Mouse (Mus musculus) brown adipose tissue, adult 24 weeks (tissue): ENCODE results near the gene Fermt1. TPM values are rescaled to one million over a fixed set of nuclear protein-coding genes. Genes with fewer than 3 reads are reported as not detected.

Experiments
- H3K27ac ChIP-seq: fragments of 200-500 bp; replicated peaks from 2 replicates; pipeline ENCODE4 v1.5.1; 2012; ENCODE audit warnings: low read depth, mild to moderate bottlenecking, low read length
- H3K4me1 ChIP-seq: fragments of 200-500 bp; 2 replicates; pipeline ENCODE4 v1.6.1; 2012; ENCODE audit warnings: low read length, mixed read lengths; ENCODE audit not compliant: control insufficient read depth, insufficient read depth, insufficient read length
- H3K4me3 ChIP-seq: fragments of 200-500 bp; 2 replicates; pipeline ENCODE4 v1.5.1; 2012; ENCODE audit warnings: low read depth, mild to moderate bottlenecking, low read length, moderate library complexity; ENCODE audit not compliant: insufficient read depth
- polyA plus RNA-seq: library from polyadenylated mRNA; stranded (reverse); fragments of >200 nt; gene quantifications from 2 replicates; pipeline ENCODE4 v1.2.4, GENCODE M21; 2012; ENCODE audit not compliant: missing spikeins, insufficient read depth, insufficient read length

Fermt1 gene
- polyA plus RNA-seq, 1 experiment, result not detected

DNA sequence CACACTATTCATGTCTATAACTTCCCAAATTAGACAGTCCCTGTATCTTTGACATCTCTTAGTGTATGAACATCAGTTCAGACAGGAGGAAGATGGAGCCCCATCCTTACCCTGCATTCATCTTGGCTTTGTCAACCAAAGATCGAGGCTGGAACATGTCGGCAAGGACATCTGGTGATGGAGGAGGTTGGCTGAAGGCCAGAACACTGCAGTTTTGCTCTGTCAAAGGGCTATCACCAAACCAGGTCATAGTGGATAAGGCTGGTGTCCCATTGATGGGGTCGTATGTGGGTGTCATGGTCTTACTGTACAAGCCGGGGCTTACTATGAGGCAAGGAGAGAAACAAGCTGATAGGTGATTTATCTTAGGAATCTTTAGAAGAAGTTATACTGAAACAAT is 11.0 kb downstream of the Fermt1 start:
- H3K4me1 ChIP-seq, result no peaks in the 10 kb centered on the region
- no peak overlapping the region for H3K27ac ChIP-seq

DNA sequence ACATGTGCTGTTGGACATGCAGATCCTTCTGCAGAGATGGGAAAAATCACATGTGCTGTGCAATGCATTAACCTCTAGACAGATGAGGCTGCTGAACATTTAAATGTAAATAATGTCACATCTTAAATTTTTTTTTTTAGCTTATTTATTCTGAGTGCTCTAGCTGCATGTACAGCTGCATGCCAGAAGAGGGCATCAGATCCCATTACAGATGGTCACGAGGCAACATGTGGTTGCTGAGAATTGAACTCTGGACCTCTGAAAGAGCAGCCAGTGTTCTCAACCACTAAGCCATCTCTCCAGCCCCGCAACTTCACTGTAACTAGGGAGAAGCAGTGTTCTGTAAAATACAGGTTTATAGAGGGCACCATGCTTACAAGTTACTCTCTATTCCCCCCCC is 11.6 kb downstream of the Fermt1 start:
- no peaks in the 10 kb centered on the region for H3K4me1 ChIP-seq
- no peak overlapping the region for H3K4me3 ChIP-seq
- no peak overlapping the region for H3K27ac ChIP-seq

More for the DNA sequence above, 11.0 kb downstream of the Fermt1 start:
- H3K4me3 ChIP-seq, result no peak overlapping the region

DNA sequence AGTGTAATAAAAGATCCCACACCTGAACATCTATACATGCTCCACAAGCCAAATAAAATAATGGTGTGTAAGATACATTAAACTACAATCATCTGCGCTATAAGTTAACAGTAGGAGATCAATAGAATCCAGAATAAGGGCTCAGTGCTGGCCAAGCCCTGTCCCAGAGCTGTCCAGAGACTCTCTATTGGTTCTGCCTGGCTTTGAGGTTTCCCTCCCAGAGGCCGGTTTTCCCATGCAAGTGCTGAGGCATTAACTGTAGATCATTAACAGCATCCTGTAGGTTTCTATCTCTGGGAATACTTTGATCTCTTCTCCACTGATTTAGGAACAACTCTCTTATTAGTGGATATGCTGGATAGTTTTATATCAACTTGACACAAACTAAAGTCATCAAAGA is 16.7 kb downstream of the Fermt1 start:
- no peak overlapping the region for H3K4me3 ChIP-seq

DNA sequence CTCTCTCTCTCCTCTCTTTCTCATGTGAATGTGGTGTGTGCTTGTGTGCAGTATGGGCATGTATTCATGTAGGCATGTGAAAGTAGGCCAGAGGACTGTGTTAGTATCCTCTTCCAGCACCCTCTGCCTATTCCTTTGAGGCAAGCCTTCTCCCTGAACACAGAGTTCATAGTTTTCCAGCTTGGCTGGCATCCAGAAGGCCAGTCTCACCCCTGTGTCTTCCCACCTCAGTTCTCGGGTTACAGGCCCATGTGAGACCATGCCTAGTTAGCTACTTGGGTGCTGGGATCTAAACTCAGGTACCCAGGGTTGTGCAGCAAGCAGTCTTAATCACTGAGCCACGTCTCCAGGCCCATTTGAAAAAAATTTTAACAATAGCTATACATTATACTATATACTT is 17.8 kb downstream of the Fermt1 start:
- no peaks in the 10 kb centered on the region for H3K4me1 ChIP-seq
- no peak overlapping the region for H3K4me3 ChIP-seq
- no peak overlapping the region for H3K27ac ChIP-seq

More for the DNA sequence above, 16.7 kb downstream of the Fermt1 start:
- H3K4me1 ChIP-seq, result no peaks in the 10 kb centered on the region
- H3K27ac ChIP-seq, result no peak overlapping the region

DNA sequence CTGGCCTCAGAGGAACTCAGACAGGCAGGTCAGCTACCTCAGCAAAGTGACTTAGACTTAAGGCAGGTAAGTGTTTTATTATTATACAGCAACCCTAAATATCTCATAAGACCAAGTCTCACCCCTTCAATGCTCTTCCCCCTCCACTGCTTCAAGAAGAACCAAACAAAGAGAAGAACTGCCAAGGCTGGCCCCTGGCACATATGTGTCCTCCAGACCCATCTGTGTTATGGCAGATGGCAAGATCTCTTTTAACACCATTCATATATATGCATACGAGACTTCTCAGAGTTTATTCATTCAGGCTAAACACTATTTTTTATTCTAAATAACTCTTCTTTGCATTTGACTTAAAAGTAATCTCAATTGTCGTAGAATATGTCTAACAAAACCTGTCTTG is 18.4 kb downstream of the Fermt1 start:
- no peak overlapping the region for H3K27ac ChIP-seq
- H3K4me3 ChIP-seq, result no peak overlapping the region
- H3K4me1 ChIP-seq, result no peaks in the 10 kb centered on the region

DNA sequence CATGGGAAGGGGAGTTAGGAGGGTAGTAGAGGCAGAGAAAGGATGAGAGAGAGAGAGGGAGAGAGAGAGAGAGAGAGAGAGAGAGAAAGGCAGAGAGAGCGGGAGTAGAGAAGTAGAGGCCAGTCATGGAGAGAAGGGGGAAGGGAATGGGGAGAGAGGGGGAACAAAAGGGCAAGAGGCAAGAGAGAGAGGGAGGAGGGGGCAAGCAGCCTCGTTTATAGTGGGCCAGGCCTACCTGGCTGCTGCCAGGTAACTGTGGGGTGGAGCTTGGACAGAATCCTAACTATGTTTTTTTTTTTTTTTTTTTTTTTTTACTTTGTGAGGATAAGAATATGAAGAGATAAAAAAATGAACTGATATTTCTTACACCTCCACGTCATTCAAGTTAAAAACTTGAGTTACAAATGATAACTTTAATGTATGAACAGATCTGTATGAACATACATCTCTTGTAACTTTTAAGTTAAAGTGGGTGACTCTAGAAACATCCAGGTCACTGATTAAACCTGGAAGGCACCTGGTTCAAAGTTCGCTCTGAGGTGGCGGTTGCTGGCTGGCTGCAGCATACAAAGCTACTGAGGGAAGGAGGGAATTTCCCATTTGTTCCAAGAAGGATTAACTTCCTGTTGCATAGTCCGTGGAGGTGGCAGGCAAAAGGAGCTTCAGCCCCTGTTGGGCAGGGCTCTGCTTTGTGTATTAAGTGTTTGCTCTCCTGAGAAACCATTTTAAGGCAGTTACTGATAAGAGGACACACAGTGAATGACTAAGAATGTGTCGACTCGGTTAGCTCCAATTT is 22.2 kb downstream of the Fermt1 start:
- no peak overlapping the region for H3K4me3 ChIP-seq
- H3K27ac ChIP-seq, result no peak overlapping the region
- H3K4me1 ChIP-seq, result no peaks in the 10 kb centered on the region

DNA sequence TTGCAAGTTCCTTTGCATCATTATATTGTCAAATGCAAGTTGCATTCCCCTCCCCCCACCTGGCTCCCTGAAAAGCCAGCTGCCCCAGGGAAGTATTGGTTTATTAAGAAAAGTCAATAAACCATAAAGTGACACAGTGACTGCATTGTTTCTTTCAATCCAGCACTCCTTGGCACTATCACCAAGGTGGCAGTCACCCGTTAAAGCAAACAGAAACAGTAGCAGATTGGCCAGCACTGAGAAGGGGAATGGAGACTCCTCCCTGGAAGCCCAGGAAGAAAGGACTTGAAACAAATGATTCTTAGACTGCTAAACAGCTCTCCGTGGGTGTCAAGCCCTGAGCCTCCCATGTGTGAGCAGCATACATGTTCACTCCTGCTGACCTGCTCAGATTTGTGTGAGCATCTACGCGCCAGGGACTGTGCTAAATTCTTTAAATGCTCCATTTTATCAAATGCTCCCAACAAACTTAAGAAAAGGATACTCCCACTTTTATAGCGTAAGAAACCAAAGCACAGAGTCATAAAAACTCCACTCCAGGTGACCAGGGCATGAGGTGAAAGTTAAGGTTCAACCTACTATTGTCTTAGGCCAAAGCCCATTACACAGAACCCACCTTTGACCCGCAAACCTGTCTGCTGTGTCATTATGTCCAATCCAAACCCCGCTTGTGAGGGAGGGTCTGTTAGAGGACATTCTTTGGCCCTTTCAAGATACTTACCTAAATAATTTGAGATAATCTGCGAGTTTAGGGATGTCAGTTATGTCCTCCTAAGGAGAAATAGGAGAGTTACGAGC is 23.4 kb downstream of the Fermt1 start:
- Histone ChIP-seq H3K27ac (no peak overlapping the region), H3K4me1 (no peaks in the 10 kb centered on the region), H3K4me3 (no peak overlapping the region)

DNA sequence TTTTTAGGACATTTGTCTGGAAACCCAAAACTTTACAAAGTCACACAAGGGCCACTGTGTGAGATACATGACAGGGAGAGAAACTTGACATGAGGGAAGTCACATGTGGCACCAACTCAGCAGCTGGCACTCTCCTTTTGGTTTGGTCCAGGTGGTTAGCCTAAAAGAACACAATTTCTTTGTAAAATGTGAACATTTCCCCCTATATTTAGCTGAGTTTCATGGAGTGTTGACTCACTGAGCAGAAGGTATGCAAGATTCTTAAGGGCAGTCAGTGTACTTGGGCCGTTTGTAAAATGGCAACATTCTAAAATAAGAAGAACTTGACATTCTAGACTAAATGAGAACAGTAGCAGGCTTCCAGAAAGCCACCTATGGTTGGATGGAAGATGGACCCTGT is 30.9 kb downstream of the Fermt1 start:
- Histone ChIP-seq H3K27ac (no peak overlapping the region), H3K4me1 (no peaks in the 10 kb centered on the region), H3K4me3 (no peak overlapping the region)

DNA sequence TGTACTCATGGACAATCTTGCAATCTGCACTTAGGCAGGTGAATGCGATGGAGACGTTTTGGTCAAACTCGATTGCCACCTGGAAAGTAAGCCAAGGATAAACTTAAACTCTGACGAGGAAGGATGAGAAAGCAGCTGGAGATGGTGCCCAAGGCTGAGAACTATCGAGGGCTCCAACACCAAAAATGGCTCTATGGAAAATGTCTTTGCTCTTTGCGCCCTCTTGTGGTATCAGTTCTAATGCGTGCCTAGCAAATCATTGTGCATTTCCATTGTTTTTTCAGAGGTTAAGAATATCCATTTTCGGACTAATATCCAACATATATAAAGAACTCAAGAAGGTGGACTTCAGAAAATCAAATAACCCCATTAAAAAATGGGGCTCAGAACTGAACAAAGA is 38.9 kb downstream of the Fermt1 start:
- no peak overlapping the region for H3K4me3 ChIP-seq
- H3K27ac ChIP-seq, result no peak overlapping the region
- H3K4me1 ChIP-seq, result peaks cover 4% of the 10 kb centered on the region; the same call in 1 of the 2 replicates

DNA sequence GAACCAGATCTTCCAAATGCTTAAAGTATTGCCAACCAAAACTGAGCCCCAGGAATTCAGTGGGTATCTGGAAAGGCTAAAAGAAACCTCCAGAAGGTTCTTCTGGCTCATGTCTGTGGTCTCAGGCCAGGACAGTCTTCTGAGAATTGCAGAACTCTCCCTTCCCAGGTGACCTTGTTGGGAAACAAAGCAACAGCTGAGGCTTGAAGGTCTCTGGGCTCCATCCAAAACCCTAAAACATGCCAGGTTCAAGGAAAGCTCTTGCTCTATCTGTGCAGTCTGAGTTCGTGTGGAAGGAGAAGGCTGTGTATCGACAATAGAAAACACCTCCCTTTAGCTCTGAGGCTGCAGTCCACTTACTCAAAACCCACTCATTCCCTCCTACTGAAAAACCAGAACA is 40.7 kb downstream of the Fermt1 start:
- Histone ChIP-seq H3K4me3 (no peak overlapping the region), H3K4me1 (peaks cover 9% of the 10 kb centered on the region), H3K27ac (peak overlapping the region; percentile 74)

DNA sequence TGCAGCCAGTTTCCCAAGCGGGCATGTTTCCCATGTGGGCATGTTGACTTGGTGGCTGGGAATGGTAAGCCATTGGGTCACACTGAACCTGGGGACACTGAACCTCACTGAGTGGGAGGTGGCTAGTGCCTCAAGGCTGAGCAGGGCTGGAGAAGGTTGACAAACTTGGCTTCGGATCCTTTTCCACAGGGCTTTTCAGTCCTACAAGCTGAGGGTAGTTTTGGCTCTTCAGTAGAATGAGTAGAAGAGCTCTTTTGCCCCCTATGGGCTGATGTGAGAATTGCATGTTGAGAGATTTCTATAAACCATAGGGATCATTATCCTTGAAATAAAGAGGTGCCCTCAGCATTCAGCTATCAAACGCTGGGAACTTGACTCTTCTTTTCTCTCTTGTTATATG is 42.2 kb downstream of the Fermt1 start:
- peaks cover 15% of the 10 kb centered on the region for H3K4me1 ChIP-seq
- H3K4me3 ChIP-seq, result no peak overlapping the region
- H3K27ac ChIP-seq, result peak overlapping the region; percentile 60

DNA sequence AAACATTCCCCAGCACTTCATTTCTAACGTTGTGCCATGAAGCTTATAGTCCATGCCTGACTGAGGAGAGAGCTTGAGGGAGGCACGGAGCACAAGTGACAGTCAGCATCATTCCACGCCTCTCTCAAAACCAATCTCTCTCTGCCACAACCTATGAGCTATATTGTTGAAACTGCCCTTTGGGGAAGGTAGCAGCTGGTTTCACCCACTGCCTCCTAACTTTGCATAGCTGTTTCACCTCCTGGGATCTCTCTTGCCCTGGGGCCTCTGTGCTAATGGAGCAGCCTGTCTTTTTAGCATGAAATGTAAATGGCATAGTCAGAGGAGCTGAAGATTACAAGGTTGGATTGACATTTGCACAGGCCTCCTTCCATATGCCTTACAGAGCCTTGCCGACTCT is 43.6 kb downstream of the Fermt1 start:
- peak overlapping the region; percentile 52 for H3K27ac ChIP-seq
- peaks cover 15% of the 10 kb centered on the region for H3K4me1 ChIP-seq
- H3K4me3 ChIP-seq, result no peak overlapping the region

DNA sequence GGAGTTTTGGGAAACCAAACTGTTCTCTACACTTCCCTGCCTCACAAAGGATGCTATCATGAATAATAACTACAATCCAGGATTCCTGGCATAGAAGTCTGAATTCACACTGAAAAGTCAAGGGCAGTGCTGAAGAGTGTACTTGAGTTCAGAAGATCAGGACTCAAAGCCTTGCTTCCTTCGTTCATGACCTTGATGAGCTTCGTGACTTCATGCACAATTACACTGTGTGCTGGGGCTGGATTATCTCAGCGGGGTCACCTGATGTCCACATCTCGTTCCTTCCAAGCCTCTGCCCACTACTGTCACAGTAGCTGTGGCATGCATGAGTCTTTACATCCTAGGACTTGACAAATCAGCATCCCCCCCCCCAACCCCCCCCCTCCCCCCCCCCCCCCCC is 44.1 kb downstream of the Fermt1 start:
- peak overlapping the region; percentile 84 for H3K27ac ChIP-seq
- no peak overlapping the region for H3K4me3 ChIP-seq
- H3K4me1 ChIP-seq, result peaks cover 15% of the 10 kb centered on the region

DNA sequence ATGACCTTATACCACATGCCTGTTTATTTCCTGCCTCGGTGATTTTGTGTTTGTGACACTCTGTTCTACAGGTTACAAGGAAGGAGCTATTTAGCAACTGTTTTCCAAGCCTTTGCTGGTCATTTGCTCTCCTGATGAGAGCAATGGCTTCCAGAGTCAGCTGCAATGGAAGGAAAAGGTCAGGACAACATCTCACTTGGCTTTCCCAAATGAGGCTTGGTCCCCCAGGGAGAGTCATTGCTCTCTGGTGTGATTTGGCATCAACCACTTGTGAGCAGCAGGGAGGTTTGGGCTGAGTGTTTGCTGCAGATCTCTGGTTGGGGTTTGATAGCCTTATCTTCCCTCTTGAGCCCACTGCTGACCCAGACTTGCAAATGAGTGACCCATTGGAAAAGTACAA is 45.1 kb downstream of the Fermt1 start:
- Histone ChIP-seq H3K27ac (peak overlapping the region; percentile 95), H3K4me1 (peaks cover 15% of the 10 kb centered on the region), H3K4me3 (no peak overlapping the region)

DNA sequence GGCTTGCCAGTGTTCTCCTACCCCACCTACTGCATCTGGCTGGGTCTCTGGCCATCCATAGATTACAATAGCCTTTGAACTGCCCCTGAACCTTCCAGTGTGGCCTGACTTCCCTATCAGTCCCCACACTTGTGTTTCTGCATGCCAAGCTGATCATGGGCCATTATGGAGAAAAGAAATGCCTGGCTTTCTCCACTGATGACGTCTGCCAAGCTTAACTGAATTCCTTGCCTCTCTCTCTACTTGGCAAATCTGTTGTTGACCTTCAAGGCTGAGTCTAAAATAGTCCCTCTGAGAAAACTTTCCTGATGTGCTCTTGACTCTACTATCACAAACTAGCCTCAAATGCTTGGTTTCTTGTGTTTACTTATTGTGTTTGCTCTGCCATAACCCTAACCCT is 47.5 kb downstream of the Fermt1 start:
- peaks cover 15% of the 10 kb centered on the region for H3K4me1 ChIP-seq
- no peak overlapping the region for H3K4me3 ChIP-seq
- H3K27ac ChIP-seq, result peak overlapping the region; percentile 95

DNA sequence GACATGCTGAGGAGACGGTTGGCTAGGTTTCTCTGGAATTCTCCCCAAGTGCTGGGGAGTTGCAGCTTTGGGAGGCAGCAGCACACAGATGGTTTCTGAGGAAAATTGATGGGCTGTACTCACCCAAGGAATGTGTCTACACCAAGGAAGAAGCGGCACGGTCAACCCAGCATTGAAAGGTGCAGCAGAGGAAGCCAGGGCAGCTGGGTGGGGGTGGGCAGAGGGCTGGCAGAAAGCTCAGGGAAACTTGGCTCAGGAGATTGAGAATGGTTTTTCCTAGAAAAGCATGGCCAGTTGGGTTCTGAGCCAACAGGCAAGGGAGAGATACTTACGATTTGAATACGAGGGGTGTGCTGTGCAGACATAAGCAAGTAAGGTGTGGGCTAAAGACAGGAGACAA is 51.9 kb downstream of the Fermt1 start:
- Histone ChIP-seq H3K4me1 (no peaks in the 10 kb centered on the region), H3K4me3 (no peak overlapping the region), H3K27ac (no peak overlapping the region)
